ENCODE assay signal across 19 mouse cellular contexts in genomic region chr5:102901176-102901575, GRCm38 (mm10).
DNase-seq lines count a peak whose midpoint lies in the region; ATAC-seq and TF ChIP-seq lines count a peak whose summit lies in the region.
"Had no signal": no experiment of that assay in that cellular context is flagged by ENCODE, and none has a peak within 500 bp of the region (broad histone marks: within the 10 kb centered on the region; RNA-seq: fewer than 3 reads in every experiment).

No protein-coding gene starts in this region.

- H3K9ac ChIP-seq in hindbrain, postnatal 0 days (replicated peaks; ENCODE audit: low read length), result no peak overlapping the region
- H3K9ac ChIP-seq in hindbrain, embryonic 13.5 days, result no peak overlapping the region
- H3K9ac ChIP-seq: embryonic facial prominence, embryonic 15.5 days; heart, embryonic 13.5 days had no signal

- H3K4me1 ChIP-seq in hindbrain, postnatal 0 days (ENCODE audit: insufficient read depth, low read length), result no peaks in the 10 kb centered on the region
- H3K4me1 ChIP-seq in hindbrain, embryonic 13.5 days (replicated peaks), result peaks cover 9% of the 10 kb centered on the region; the same call in 1 of the 2 replicates
- H3K4me1 ChIP-seq: embryonic facial prominence, embryonic 15.5 days; forebrain, embryonic 10.5 days had no signal

- H3K36me3 ChIP-seq in hindbrain, postnatal 0 days (ENCODE audit: insufficient read depth, low read length), result no peaks in the 10 kb centered on the region
- H3K36me3 ChIP-seq in hindbrain, embryonic 13.5 days, result no peaks in the 10 kb centered on the region
- H3K36me3 ChIP-seq: forebrain, embryonic 10.5 days had no signal

- H3K27me3 ChIP-seq in hindbrain, postnatal 0 days (ENCODE audit: insufficient read depth, low read length), result no peaks in the 10 kb centered on the region
- 0 out of 2 replicates have a peak, but pooled peaks cover 3% of the 10 kb centered on the region for H3K27me3 ChIP-seq in hindbrain, embryonic 13.5 days
- H3K27me3 ChIP-seq: embryonic facial prominence, embryonic 15.5 days; heart, embryonic 13.5 days had no signal

- WGBS in hindbrain, postnatal 0 days, result 57% methylated on average over 5 of the region's 5 CpGs
- 76% methylated on average over 5 of the region's 5 CpGs for whole genome bisulfite sequencing in hindbrain, embryonic 13.5 days

- H3K4me3 ChIP-seq in hindbrain, postnatal 0 days (ENCODE audit: low read length), result no peak overlapping the region
- H3K4me3 ChIP-seq in hindbrain, embryonic 13.5 days, result no peak overlapping the region
- H3K4me3 ChIP-seq: embryonic facial prominence, embryonic 15.5 days; erythroblast, embryonic 14.5 days; forebrain, embryonic 10.5 days; gastrocnemius, adult 2 months; heart, embryonic 13.5 days had no signal

- no peaks in the 10 kb centered on the region for H3K9me3 ChIP-seq in hindbrain, postnatal 0 days (ENCODE audit: low read length)
- H3K9me3 ChIP-seq in hindbrain, embryonic 13.5 days, result no peaks in the 10 kb centered on the region
- H3K9me3 ChIP-seq: embryonic facial prominence, embryonic 15.5 days; forebrain, embryonic 10.5 days; heart, embryonic 13.5 days had no signal

- TF ChIP-seq CTCF in hindbrain, postnatal 0 days (IDR thresholded peaks at IDR 0.05; ENCODE audit: low read depth), result no peak

- no peak overlapping the region for H3K27ac ChIP-seq in hindbrain, postnatal 0 days
- H3K27ac ChIP-seq in hindbrain, embryonic 13.5 days, result no peak overlapping the region
- H3K27ac ChIP-seq: embryonic facial prominence, embryonic 15.5 days; forebrain, embryonic 10.5 days; gastrocnemius, adult 2 months; heart, embryonic 13.5 days had no signal

- DNase-seq in hindbrain, postnatal 0 days (ENCODE audit: low spot score), result peak; percentile 15
- peak; percentile 31 to 46 for DNase-seq in kidney, postnatal 25 days
- no peak for DNase-seq in kidney, postnatal 4 days
- DNase-seq in retina, postnatal 1 day, result peak; percentile 39
- DNase-seq in retina, embryonic 14.5 days (ENCODE audit: low spot score), result no peak
- DNase-seq: adrenal gland, postnatal 10 days; cerebellum, adult 11 months; cerebellum, adult 9-10 months; cerebellum, postnatal 36 days; gastrocnemius, adult 2 months; gastrocnemius, postnatal 25 days; heart, postnatal 36 days had no signal

- no peak overlapping the region for H3K4me2 ChIP-seq in hindbrain, postnatal 0 days (ENCODE audit: low read depth, low read length)
- no peak overlapping the region for H3K4me2 ChIP-seq in hindbrain, embryonic 13.5 days
- H3K4me2 ChIP-seq: embryonic facial prominence, embryonic 15.5 days; heart, embryonic 13.5 days had no signal

- no peak for ATAC-seq in hindbrain, postnatal 0 days
- no peak for ATAC-seq in hindbrain, embryonic 13.5 days (ENCODE audit: low FRiP score)
- ATAC-seq: forebrain, embryonic 14.5 days; hindbrain, embryonic 16.5 days had no signal

Comparison
In these comparisons a context has a peak if more than half of its experiments do, and no peak if none do; other contexts are left out.
1. DNase-seq: peak in hindbrain, postnatal 0 days (single experiment), kidney, postnatal 25 days (2 of 2) and retina, postnatal 1 day (single experiment); none in kidney, postnatal 4 days (0 of 2) and retina, embryonic 14.5 days (single experiment).